Mouse (Mus musculus) heart, adult 2 months (tissue): ENCODE results near the gene Gca. TPM values are rescaled to one million over a fixed set of nuclear protein-coding genes. Genes with fewer than 3 reads are reported as not detected.

Source experiments
- DNase-seq, 2 experiments: peaks; one replicate each; pipeline ENCODE4 v3.0.0; 2021
- H3K27ac ChIP-seq: fragments of 200-600 bp; 2 replicates; pipeline ENCODE4 v1.8.1; 2022
- H3K27me3 ChIP-seq: fragments of 200-500 bp; 2 replicates; pipeline ENCODE4 v1.6.1; 2012; ENCODE audit warnings: mild to moderate bottlenecking, low read length, inconsistent platforms, mixed read lengths; ENCODE audit not compliant: control insufficient read depth, insufficient read depth
- H3K36me3 ChIP-seq: fragments of 200-500 bp; 2 replicates; pipeline ENCODE4 v1.6.1; 2012; ENCODE audit warnings: low read length, inconsistent platforms; ENCODE audit not compliant: control insufficient read depth, insufficient read depth
- H3K4me1 ChIP-seq: fragments of 200-500 bp; 2 replicates; pipeline ENCODE4 v1.6.1; 2011; ENCODE audit warnings: low read length; ENCODE audit not compliant: control insufficient read depth, insufficient read depth
- H3K4me3 ChIP-seq: fragments of 200-600 bp; 2 replicates; pipeline ENCODE4 v1.8.1; 2022
- H3K79me2 ChIP-seq: fragments of 200-500 bp; replicated peaks from 2 replicates; pipeline ENCODE4 v1.6.1; 2012; ENCODE audit warnings: mild to moderate bottlenecking, inconsistent platforms, low read length, moderate library complexity, mixed read lengths; ENCODE audit not compliant: control insufficient read depth, insufficient read depth
- H3K9ac ChIP-seq: fragments of 200-500 bp; 2 replicates; pipeline ENCODE4 v1.6.1; 2012; ENCODE audit warnings: low read depth, mild to moderate bottlenecking, control low read depth, inconsistent platforms, low read length, mixed read lengths
- CTCF ChIP-seq: fragments of 200-600 bp; IDR thresholded peaks from 2 replicates; pipeline ENCODE4 v1.8.1; 2022; ENCODE audit warnings: antibody characterized with exemption, mild to moderate bottlenecking, moderate library complexity
- EP300 ChIP-seq: fragments of 200-500 bp; IDR thresholded peaks from 2 replicates; pipeline ENCODE4 v1.6.1; 2011; ENCODE audit warnings: low read depth, low read length, control low read depth; ENCODE audit not compliant: insufficient read depth
- POLR2A ChIP-seq: fragments of 200-500 bp; IDR thresholded peaks from 2 replicates; pipeline ENCODE4 v1.6.1; 2011; ENCODE audit warnings: mild to moderate bottlenecking, low read depth, low read length, control low read depth; ENCODE audit not compliant: insufficient read depth
- WGBS: fragments of 180-500 bp; shearing (Covaris S2); methylation state at CpG from one replicate; pipeline ENCODE4 v1.1.7; 2018; 5-methylcytosine and 5-hydroxymethylcytosine counted together
- intact Hi-C: fragments of 180-260 bp; cut with DNase I; formaldehyde crosslinking; loops from one replicate; pipeline ENCODE4 v1.15.1; 2025
- polyA plus RNA-seq: library from polyadenylated mRNA; depleted of rRNA; stranded (reverse); fragments of >200 nt; gene quantifications from 2 replicates; pipeline ENCODE4 v1.2.3, GENCODE M21; 2012
- total RNA-seq, 2 experiments: library from RNA; stranded (reverse); gene quantifications; 2 replicates each; pipeline ENCODE4 v1.2.3; 2021

Gca gene
- total and polyA plus RNA-seq, 3 experiments = 12.9 to 26.2 (median 22.8) TPM

DNA sequence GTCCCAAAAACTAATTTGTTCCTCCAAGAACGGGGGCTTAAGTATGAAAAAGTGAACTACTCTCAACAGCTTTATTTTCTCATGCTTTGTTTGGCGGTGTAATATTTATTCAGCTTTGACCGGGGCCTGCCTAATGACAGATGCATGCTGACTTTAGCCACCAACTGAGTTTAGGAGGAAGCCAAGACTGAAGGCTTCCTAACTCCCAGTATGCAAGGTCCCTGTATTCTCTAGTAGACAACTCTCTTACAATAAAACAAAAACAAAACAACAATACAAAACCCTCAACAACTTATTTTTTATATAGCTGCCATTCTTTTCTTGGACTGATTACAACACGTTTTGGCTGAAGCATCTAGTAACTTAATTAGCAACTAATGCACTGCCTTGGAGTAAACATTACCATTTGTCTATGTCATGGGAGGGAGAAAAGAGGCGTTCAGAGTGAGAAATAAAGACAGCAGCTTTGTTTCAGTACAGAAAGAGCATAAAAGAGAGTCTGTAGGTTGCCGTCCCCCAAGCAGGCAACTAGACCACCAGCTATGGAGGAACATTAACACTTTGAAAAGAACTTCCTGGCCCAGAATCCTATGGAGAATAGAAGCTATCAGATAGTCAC lies 17.3 kb upstream of the Gca start:
- 36% methylated on average over 6 of the region's 6 CpGs for WGBS
- intact Hi-C loops = no loop called here

DNA sequence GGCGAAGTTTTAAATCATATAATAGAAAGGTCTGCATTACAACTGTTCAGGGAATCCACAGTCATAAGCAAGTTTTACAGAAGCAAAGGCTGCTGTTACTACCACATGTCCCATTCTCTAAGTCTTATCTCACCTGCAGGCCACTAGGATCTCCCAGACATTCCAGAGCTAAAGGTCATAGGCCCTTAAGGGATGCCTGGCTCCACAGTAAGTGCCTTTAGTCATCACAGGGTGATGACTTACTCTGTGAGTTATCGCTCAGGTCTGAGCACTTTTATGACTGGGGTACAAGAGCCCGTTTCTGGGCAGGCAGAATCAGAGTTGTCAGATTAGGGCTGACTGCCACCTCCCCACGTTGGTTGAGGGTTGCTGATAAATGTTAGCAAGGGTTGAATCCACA lies 12.2 kb upstream of the Gca start:
- Histone ChIP-seq H3K9ac (no peak overlapping the region), H3K79me2 (no peaks in the 10 kb centered on the region), H3K4me1 (no peaks in the 10 kb centered on the region; the same call in 1 of the 2 replicates), H3K4me3 (no peak overlapping the region), H3K27me3 (no peaks in the 10 kb centered on the region), H3K36me3 (no peaks in the 10 kb centered on the region), H3K27ac (no peak overlapping the region)
- DNase-seq = no peak
- TF ChIP-seq EP300 = no peak
- no peak for TF ChIP-seq CTCF
- TF ChIP-seq POLR2A = no peak
- 61% methylated on average over 4 of the region's 4 CpGs for WGBS
- intact Hi-C loops = loop anchor here (5.0 kb wide), 1 partner anchor 800 kb away; no protein-coding TSS in a partner anchor

More for the DNA sequence above, 17.3 kb upstream of the Gca start:
- no peak for DNase-seq
- peak overlapping the region; percentile 92 for H3K27ac ChIP-seq
- no peak overlapping the region for H3K9ac ChIP-seq
- no peaks in the 10 kb centered on the region for H3K27me3 ChIP-seq
- peaks cover 1% of the 10 kb centered on the region; the same call in 1 of the 2 replicates for H3K79me2 ChIP-seq
- peaks cover 5% of the 10 kb centered on the region for H3K4me1 ChIP-seq
- 0 out of 2 replicates have a peak, but pooled peaks have one; percentile 22 for TF ChIP-seq CTCF
- TF ChIP-seq EP300 = no peak
- peaks cover 6% of the 10 kb centered on the region for H3K36me3 ChIP-seq
- peak overlapping the region; percentile 74 for H3K4me3 ChIP-seq

DNA sequence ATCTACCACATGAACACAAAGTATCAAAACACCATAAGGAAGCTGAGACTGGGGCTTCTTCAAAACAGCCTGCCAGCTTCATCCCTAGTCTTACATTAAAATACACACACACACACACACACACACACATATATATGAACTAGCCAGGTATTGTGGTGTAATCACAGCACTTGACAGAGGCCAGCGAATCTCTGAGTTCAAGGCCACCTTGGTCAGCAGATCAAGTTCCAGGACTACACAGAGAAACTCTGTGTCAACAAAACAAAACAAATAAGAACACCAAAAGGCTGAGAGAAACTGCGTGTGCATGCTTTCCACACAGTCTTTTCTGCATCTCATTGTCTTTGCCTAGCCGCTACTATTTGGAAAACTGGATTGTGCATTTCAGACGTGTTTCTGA lies 11.6 kb upstream of the Gca start:
- no peaks in the 10 kb centered on the region for H3K27me3 ChIP-seq
- TF ChIP-seq CTCF = no peak
- no peak for TF ChIP-seq EP300
- no peak for TF ChIP-seq POLR2A
- no peaks in the 10 kb centered on the region; the same call in 1 of the 2 replicates for H3K4me1 ChIP-seq
- H3K36me3 ChIP-seq = no peaks in the 10 kb centered on the region
- no peak overlapping the region for H3K4me3 ChIP-seq
- no peaks in the 10 kb centered on the region for H3K79me2 ChIP-seq
- no peak overlapping the region for H3K27ac ChIP-seq
- intact Hi-C loops = loop anchor here (5.0 kb wide), 1 partner anchor 800 kb away; no protein-coding TSS in a partner anchor
- 83% methylated on average over 4 of the region's 4 CpGs for WGBS
- H3K9ac ChIP-seq = no peak overlapping the region
- DNase-seq = no peak

DNA sequence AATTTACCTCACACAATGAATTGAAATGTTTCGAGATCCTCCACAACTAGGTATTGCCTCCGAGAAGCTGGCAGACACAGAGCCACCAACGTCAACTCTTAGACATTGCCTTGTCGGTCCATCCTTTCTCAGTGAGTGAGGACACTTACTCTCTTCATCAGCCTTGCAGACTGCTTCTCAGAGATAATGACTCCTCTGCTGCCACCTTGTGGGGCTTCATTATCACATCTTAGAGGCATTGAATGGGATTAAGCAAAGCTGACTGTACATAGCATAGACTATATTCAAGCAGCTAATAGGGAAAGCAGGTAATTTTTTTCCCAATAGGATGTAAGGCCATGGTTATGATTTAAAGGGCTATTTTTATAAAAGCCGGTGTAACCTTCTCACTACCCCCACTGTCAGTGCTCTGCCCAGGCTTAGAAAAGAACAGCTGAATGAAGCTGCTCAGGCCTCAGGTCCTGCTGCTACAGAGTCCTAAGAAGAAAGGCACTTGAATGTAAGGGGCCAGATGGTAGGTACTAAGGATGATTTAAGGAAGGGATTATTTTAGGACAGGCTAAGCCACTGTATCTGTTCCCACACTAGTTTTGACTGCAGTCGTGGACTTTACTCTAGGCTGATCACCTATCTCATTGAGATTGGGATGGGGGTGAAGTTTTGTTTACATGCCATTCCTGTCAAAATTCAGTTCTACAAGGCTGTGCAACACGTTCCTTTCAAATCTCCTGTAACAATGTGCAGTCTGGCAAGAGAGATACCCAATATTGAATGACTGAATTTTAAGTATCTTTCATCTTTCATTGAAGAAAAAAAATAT lies 9.4 kb upstream of the Gca start:
- no peaks in the 10 kb centered on the region for H3K27me3 ChIP-seq
- TF ChIP-seq CTCF (peak; percentile 74), POLR2A (no peak)
- no peaks in the 10 kb centered on the region; the same call in 1 of the 2 replicates for H3K4me1 ChIP-seq
- no peaks in the 10 kb centered on the region for H3K79me2 ChIP-seq
- no peak overlapping the region for H3K4me3 ChIP-seq
- H3K36me3 ChIP-seq = no peaks in the 10 kb centered on the region
- intact Hi-C loops = loop anchor here (5.0 kb wide), 1 partner anchor 798 kb away; no protein-coding TSS in a partner anchor
- WGBS = 36% methylated on average over 7 of the region's 7 CpGs
- no peak overlapping the region for H3K27ac ChIP-seq
- H3K9ac ChIP-seq = no peak overlapping the region
- peak; percentile 29 to 30 for DNase-seq

- TF ChIP-seq EP300 (no peak), CTCF (no peak), POLR2A (no peak)
- intact Hi-C loops = no loop called here
- Histone ChIP-seq H3K36me3 (no peaks in the 10 kb centered on the region), H3K27ac (no peak overlapping the region), H3K4me1 (no peaks in the 10 kb centered on the region; the same call in 1 of the 2 replicates), H3K4me3 (no peak overlapping the region), H3K79me2 (no peaks in the 10 kb centered on the region), H3K27me3 (no peaks in the 10 kb centered on the region), H3K9ac (no peak overlapping the region)
- 82% methylated on average over 1 of the region's 1 CpGs for WGBS
- no peak for DNase-seq
Measured at GRCm38 (mm10) chr2:62656072-62656471, 8.0 kb upstream of the Gca start.

DNA sequence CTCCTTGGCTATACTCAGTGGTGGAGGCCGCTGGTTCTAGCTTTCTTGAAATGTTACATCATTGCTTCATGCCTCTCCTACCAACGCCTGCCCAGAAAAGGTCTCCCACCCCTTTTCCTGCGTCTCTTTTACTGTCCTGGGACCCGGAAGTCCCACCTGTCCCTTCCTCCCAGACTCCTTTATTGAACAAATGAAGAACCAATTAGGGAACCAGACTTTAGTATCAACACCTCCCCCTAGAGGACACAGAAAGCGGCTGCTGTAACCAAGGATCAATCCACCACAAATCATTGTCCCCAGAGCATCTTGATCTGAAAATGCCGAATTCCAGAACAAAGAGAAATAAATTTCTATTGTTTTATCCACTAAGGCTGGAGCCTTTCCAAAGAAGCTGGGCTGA lies 3.5 kb upstream of the Gca start:
- no peaks in the 10 kb centered on the region for H3K27me3 ChIP-seq
- H3K4me3 ChIP-seq = no peak overlapping the region
- WGBS = 48% methylated on average over 6 of the region's 6 CpGs
- TF ChIP-seq EP300 = no peak
- TF ChIP-seq CTCF = peak; percentile 33
- no peak for TF ChIP-seq POLR2A
- no peaks in the 10 kb centered on the region for H3K36me3 ChIP-seq
- H3K9ac ChIP-seq = no peak overlapping the region
- intact Hi-C loops = no loop called here
- no peak overlapping the region for H3K27ac ChIP-seq
- no peak for DNase-seq
- H3K79me2 ChIP-seq = no peaks in the 10 kb centered on the region
- H3K4me1 ChIP-seq = no peaks in the 10 kb centered on the region
